Mouse (Mus musculus) spleen, postnatal 4 days (tissue): Measurements from ENCODE around the gene Tatdn2.
A peak's percentile ranks its signal among the peaks of the same experiment; 100 is the strongest.

ENCODE experiments used
- DNase-seq, 2 experiments: peaks; one replicate each; pipeline ENCODE4 v3.0.0; 2022; ENCODE audit warnings: low spot score in 2 of 2

Gene Tatdn2

DNA sequence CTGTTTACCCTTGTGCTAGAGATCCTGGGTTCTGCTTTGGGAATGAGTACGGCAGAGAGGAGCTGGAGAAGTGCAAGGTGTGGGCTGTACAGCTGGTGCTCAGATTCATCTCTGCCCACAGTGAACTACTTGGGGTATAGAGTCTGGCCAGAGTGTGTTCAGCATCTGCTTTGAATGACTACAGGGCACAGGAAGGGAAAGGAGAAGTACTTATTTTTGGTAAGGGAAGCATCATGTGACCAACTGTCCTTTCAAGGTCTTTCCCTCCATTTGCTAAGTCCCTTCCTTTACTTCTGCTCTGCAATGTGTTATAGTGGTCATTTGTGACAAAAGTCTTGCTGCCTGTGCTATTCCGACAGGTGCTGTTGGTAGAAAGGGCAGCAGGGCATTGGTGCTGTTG, 17.4 kb downstream of the Tatdn2 start:
- no peak for DNase-seq

DNA sequence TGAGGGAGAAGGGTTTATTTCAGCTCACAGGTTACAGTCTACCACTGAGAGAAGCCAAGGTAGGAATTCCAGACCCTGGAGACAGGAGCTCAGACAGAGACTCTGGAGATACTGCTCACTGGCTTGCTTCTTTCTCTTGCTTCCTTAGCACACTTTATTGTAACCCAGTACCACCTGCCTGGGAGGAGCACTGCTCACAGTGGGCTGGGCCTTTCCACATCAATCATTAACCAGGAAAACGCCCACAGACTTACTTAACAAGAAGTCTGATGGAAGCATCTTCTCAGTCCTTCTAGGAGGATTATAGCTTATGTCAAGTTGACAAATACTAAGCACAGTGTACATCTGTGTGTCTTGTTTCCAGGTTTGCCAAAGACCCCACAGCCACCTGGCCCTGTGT, 17.9 kb downstream of the Tatdn2 start:
- no peak for DNase-seq

GRCm38 (mm10) chr6:113717541-113717940, 20.7 kb downstream of the Tatdn2 start:
- DNase-seq, result no peak

GRCm38 (mm10) chr6:113719878-113720277, 23.0 kb downstream of the Tatdn2 start, which contains the start of gene Ghrl:
Gene Ghrl (minus strand): TSS chr6:113719880.
- DNase-seq, result no peak

DNA sequence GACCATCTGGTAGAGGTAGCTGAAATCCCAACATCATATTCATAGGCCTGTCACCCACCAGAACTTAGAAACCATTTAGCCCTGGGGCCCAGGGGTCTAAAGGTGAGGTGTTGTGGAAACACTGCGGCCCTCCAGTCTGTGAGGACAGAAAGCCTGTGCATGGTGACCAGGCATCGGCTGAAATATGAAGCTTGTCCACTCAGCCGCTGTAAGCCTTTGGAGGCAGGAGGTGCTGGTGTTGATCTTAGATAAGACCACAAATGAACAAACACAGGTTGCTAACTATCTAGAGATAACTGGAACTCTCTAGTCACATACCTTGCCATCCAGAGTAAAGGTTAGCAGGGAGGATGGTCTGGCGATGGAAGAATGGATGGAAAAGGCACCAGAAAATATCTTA, 24.2 kb downstream of the Tatdn2 start:
- no peak for DNase-seq

GRCm38 (mm10) chr6:113728181-113728580, 31.3 kb downstream of the Tatdn2 start:
- DNase-seq, result no peak

- no peak for DNase-seq
These were observed 34.4 kb downstream of the Tatdn2 start for GRCm38 (mm10) chr6:113731296-113731695.

- DNase-seq, result no peak
These were observed 40.6 kb downstream of the Tatdn2 start for GRCm38 (mm10) chr6:113737318-113738046.

DNA sequence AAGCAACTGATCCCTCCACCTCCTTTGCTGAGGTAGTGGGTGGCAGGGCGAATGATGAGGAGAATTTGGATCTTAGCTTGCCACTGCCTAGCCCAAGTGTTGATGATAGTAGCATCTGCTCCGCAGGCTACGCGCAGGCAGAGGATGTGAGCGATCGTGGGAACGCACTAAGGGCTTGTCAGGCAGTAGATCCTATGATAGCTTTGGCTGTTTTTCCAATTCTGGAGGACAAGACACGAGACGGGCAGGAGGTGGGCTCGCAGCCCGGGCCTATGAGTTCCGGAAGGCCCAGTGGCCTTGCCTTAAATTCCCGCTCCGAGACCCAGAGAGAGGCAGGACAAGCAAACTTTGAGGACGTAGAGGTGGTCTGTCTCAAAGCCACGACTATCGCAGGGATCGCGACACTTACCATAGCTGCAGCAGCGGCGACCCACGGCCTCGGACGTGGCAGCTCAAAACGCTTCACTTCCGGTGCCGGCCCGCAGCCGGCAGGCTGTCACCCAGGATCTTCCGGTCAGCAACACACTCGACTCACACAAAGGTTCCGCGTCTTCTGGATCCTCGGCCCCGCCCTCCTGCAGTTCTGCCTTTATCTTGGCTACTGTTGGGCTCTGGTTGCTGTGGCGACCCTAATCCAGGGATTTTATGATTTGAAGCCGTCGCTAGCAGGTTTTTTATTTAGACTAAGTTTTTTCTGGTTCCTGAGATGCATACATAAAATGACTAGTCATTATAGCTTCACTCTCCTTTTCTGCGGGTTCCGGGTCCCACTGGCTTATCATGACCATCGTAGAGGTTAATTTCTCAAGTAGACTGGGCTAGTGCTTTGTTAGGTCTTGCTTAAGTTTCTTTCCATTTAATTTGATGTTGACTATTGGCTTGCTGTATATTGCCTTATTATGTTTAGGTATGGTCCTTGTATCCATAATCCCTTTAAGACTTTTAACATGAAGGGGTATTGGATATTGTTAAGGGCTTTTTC, 43.7 kb downstream of the Tatdn2 start, which contains the start of gene Sec13:
Gene Sec13, minus strand, starts transcription at position 508 of the 982 bp plus-strand sequence.
- DNase-seq, result peak; percentile 86 to 94

GRCm38 (mm10) chr6:113741425-113741824, 44.6 kb downstream of the Tatdn2 start:
- DNase-seq, result no peak

GRCm38 (mm10) chr6:113742321-113742720, 45.5 kb downstream of the Tatdn2 start:
- DNase-seq, result no peak

DNA sequence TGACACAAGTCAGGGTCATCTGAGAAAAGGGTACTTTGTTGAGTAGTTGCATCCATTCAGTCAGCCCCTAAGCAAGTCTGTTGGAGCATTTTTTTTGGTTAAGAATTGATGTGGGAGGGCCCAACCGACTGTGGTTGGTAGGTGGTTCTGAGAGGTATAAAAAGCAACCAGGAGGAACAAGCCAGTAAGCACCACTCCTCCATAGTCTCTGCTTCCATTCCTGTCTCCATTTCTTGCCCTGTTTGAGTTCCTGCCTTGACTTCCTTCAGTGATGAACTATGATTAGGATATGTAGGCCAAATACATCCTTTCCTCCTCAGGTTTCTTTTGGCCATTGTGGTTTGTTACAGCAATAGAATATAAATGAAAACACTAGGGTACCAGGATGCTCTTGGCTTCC, 46.3 kb downstream of the Tatdn2 start:
- no peak for DNase-seq

GRCm38 (mm10) chr6:113745117-113745516, 48.3 kb downstream of the Tatdn2 start:
- no peak for DNase-seq

- no peak for DNase-seq
These were observed 50.4 kb downstream of the Tatdn2 start for GRCm38 (mm10) chr6:113747284-113747683.

DNA sequence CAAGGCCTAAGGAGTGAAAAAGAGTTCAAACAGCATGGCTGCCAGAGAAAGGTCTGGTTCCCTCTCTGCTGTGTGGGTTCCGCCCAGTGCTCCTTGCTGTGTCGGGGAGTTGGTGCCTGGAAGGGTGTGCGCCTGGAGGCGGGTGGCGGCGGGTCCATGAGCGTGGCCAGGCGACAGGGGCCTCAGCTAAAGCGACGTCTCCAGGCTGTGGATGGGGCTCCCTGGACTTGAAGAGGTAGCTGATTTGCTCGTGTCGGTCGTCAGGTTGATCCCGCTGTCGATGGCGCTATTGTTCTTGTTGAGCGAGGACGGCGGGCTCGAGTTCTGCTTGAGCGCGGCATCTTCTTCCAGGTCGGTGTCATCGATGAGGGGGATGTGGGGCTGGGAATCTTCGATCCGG, 51.5 kb downstream of the Tatdn2 start:
- no peak for DNase-seq

GRCm38 (mm10) chr6:113749119-113749685, 52.4 kb downstream of the Tatdn2 start:
- DNase-seq, result no peak
